Mouse (Mus musculus) hematopoietic stem cell, adult 5-6 weeks (primary cell): ENCODE data around the gene Ptgir. TPM values are rescaled to one million over a fixed set of nuclear protein-coding genes. Genes with fewer than 3 reads are reported as not detected.
A peak's percentile ranks its signal among the peaks of the same experiment; 100 is the strongest.

Experiments
- ATAC-seq, 2 experiments: fragments of 125-278 bp in 1 of 2; replicated peaks in 1 of 2; 2 replicates each; pipeline ENCODE4 v1.8.0; 2016 to 2017; ENCODE audit warnings: inconsistent platforms in 2 of 2, mild to moderate bottlenecking in 2 of 2, moderate number of reproducible peaks in 2 of 2, low read depth in 1 of 2, moderate TSS enrichment in 1 of 2; ENCODE audit not compliant: low FRiP score in 2 of 2, poor library complexity in 2 of 2, severe bottlenecking in 2 of 2, insufficient read depth in 1 of 2, low TSS enrichment in 1 of 2
- total RNA-seq: library from RNA; stranded (forward); fragments of 172-1452, 232-1000 nt; gene quantifications from 2 replicates; pipeline ENCODE4 v1.2.3, GENCODE M21; 2017

Gene Ptgir
- total RNA-seq, 1 experiment from 2014 or later: 1.3 TPM

DNA sequence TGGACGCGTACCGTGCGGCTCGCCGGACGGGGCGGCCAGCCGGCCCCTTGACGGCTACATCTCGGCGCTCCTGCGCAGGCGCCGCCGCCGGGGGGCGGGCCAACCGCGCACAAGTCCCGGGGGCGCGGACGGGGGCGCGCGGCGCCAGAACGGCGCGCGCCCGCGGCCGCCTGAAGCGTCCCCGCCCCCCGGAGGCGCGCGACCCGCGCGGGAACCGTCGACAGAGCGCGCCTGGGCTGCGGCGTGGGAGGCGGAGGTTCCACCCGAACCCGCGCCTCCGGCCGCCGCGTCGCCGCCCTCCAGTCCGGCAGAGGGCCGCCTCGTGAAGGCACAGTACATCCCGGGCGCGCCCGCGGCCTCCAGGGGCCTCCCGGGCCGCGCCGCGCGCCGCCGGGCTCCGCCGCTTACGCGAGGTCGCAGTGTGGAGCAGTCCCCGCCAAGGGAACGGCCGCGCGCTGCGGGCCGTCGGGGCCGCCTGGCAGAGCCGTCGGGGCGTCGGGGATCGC is 21.0 kb upstream of the Ptgir start:
- no peak for ATAC-seq

DNA sequence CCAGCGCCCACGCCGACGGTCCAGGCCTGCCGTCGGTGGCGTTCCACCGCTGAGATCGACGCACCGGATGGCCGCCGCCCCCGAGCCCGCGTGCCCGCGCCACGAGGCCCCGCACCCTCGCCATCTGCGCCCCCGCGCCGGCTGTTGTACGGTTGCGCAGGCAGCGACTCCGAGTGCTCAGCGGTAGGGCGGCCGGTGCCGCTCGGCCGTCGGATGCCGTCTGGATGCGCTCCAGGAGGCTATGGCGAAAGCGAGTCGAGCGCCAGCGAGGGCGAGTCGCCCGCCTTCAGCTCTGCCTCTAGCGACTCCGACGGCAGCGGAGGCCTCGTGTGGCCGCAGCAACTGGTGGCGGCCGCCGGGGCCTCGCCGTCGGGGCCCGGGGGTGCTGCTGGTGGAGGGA is 20.4 kb upstream of the Ptgir start:
- no peak for ATAC-seq

DNA sequence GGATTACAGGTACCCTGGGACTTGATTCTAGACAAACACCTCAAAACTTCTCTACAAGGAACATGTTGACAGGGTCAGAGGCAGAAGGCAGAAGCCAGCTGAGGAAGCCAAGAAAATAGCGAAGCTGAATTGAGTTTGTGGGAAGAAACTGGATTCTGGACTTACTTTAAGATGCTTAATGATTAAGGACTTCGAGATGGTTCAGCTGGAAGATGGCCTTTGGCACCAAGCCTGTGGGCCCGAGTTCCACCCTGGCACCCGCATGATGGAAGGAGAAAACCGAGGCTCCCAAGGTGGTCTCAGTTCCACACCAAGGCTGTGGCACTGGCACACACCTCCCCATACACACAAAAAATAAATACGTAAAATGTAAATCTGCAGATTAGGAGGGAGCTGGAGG is 15.8 kb upstream of the Ptgir start:
- no peak for ATAC-seq

DNA sequence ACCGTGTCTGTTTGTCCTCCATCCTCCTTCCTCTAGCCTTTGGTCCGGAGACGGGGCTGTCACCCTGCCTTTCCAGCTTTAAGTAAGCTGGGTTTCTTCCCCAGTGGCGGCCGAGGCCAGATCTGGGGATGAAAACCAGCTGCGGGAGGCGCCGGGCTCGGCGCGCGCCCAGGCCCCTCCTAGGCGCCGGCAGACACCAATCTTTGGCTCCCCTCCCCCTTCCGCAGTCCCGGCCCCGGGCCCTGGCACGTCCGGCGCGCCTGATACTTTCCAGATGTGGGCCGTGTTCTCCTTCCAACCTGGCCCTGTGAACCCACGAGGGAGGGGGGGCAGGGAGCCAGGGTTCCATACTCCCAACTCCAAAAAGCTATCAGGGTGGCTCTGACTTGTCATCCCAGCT is 15.3 kb upstream of the Ptgir start:
- ATAC-seq: no peak

DNA sequence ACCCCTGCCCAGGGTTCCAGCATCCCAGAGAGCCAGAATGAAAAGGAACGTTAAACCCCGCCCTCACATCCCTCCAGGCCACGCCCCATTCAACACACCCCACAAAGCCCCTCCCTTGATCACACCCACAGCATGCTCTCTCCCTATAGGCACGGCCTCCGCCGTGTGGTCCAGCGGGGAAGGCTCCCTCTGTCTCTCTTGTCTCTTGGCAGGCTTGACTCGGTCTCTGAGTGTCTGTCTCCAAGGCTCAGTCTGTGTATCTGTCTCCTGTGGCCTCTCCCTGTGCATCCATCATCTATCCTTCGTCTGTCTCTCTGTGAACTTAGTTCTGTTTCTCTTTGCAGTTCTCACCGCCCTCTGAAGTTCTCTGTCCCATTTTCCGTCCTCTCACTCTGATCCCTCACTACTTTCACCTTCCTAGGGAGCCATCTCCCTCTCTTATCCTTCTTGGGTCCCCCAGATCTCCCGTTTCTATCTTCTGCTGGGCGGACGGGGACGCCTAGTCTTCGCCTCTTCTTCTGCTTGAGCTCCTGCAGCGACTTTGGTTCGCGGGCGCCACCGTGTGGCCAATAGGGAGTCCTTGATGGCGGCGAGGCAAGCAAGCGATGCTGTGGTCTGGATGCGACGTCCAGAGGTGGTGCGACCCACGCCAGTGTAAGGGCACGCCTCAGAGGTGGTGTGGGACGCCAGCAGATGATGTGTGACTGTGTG is 14.5 kb upstream of the Ptgir start, which contains the start of gene Gng8:
TSS of gene Gng8 (plus strand) at position 146 of the 711 bp plus-strand sequence.
- ATAC-seq: peak; percentile 81 to 87

DNA sequence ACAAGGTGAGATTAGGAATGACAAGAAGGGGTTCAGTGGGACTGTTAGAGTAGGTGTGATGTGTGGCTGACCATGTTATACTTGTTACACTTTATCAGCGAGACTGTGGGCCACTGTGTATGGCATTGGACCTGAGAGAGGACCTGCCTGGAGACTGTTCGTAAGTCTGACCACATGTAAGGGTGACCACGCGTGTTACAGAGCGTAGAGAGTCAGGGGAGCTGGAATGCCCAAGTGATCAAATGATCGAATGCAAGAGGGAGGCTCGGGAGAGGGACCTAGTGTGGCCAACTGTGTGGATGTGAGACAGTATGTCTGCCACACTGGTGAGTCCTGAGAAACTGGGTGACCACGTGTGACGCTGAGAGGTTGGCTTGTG is 13.9 kb upstream of the Ptgir start:
- ATAC-seq: no peak

DNA sequence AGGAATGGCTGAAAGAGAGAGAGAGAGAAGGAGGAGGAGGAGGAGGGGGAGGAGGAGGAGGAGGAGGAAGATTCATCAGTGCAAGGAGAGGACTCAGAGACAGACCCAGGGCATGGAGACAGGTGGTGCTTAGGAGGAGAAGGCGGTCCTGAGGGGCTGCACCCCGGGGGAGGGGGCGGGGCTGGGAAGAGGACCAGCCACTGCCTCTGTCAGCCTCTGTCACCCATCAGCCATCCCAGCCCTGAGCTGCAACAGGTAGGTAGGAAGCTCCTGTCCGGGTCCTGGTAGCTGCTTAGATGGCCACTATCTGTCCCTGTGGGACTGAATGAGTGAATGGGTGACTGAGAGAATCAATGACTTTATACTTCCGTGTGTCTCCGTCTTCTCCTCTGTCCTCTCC is 12.7 kb upstream of the Ptgir start:
- ATAC-seq: no peak

DNA sequence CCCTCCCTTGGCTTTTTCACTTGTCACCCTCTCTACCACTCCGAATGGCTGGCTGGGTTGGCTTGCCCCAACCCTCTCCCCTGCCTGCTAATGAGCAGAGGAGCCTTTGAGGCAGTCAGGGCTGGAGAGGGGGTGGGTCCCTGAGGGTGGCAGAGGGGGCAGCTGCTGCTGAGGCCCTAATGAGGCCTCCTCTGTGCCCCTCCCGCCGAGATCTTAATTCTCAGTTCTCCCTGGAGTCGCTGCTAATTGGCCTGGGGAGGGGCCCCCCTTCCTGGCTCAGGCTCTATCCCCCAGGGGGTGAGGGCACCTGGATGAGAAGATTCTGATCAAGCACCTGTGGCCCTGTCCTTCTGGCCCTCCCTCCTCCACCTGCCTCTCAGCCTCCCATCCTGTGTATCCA is 12.0 kb upstream of the Ptgir start:
- no peak for ATAC-seq

DNA sequence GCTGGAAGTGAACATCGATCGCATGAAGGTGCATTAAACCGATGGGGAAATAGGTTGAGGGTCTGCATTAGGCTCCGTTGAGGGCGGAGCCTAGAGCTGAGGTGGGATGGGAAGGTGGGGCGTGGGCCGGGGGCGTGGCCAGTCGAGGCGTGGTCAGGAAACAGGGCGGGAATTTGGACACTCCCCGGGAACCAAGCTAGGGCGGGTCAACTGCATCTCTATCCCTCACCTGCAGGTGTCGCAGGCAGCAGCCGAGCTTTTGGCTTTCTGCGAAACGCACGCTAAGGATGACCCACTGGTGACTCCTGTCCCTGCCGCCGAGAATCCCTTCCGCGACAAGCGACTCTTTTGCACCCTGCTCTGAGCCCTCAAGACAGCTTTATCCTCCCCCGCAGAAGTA is 11.3 kb upstream of the Ptgir start:
- ATAC-seq: peak; percentile 64 to 67

DNA sequence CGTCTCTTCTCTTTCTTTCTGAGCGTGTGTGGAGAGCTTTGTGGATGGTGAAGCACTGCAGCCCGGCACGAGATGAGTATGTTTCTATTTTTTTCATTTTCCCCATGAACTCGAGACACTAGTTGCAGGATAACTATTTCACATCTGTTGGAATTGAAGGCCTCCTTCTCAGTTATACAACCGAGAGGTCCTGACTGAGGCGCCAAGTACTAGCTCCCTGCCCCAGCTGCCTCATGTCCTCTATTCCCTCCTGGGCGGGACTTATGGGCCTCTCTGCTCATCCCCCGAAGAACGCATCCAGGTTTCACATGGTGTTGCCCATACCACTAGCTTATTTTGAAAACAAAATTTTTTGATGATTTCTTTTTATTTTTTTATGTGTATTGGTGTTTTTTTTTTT is 10.8 kb upstream of the Ptgir start:
- ATAC-seq: no peak

DNA sequence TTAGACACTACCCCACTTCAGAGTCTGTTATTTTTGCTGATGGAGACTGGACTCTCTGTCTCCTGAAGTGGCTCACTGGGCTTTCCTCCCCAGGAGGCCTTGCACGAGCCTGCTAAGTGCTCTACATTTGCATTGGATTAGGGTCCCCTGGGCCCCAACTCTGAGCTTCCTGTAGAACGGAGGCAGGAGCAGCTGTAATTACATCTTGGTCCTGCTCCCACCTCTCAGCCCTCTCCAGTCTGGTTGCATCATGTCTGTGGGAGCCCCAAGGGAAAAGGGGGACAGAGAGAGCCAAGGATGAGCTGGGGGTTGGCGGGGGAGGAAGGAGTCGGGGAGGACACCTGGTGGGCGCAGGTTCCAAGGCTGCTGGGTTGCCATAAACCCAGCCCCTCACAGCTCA is 5.8 kb upstream of the Ptgir start:
- no peak for ATAC-seq

DNA sequence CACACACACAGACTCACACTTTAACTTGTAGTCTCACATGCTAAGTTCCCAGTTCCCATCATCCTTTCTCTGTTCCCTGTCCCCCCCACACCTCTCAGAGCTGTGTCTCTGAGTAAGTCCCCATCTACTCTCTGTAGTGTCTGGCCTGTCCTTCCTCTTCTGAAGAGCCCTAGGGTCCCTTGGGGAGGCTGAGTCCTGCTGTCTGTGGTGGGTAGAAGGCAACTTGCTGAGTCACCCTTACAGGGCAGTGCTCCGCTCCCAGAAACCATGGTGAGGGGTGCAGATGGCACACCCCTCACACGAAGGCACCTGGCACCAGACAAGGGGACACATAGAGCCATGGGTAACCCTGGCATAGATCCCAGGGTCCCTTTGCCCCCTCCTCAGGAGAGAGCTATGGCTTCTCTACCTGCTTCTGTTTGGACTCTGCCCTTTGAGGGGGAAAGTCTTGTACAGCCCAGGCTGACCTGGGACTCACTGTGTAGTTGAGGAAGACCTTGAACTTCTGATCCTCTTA is 2.8 kb upstream of the Ptgir start:
- peak; percentile 33 to 57 for ATAC-seq

DNA sequence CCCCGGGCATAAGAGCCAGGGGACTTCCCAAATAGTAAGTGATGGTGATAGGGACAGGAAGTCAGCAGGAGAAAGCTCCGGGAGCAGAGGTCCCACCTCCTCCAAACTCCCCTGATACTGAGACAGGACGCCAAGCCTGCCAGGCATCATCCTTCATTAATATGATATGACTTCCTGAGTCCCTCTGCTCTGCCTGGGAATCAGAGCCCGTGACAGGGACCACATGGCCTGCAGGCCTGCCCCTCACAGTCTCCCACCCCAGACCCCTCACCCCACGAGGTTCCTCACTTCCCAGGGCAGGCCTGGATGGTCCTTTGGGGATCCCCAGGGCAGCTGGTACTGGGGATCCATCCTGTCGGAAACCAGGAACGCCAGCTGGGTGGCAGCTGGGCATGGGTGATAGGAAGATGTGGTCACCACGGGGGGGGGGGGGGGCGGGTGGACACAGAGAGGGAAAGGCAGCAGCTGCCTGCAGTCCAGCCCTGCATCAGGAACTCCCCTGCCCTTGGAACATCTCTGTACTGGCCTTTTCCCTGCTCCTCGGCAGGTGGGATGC is 2.1 kb upstream of the Ptgir start:
- ATAC-seq: no peak

DNA sequence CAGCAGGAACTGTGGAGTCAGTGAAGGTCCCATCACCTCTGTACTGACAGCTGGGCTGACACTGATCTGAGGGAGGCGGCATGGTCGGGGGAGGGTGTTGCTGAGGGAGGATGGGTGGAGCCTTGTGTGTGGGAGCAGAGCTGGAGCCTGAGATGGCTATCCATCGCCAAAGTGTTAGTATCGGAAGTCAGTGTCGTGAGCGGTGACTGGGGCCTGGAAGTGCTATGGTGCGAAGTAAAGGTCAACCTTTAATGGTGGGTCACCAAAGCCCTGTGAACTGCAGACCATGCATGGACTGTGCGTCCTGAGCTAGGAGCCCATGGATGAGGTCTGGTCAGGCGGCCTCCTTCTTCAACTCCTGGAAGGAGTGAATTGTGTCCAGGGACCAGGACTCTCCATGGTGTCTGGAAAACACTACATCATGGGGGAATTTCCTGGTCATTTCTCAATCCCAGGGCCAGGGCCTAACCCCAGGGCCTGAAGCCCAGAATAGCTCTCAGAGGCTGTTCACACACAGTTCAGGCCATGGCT is 734 bp upstream of the Ptgir start:
- ATAC-seq: no peak

DNA sequence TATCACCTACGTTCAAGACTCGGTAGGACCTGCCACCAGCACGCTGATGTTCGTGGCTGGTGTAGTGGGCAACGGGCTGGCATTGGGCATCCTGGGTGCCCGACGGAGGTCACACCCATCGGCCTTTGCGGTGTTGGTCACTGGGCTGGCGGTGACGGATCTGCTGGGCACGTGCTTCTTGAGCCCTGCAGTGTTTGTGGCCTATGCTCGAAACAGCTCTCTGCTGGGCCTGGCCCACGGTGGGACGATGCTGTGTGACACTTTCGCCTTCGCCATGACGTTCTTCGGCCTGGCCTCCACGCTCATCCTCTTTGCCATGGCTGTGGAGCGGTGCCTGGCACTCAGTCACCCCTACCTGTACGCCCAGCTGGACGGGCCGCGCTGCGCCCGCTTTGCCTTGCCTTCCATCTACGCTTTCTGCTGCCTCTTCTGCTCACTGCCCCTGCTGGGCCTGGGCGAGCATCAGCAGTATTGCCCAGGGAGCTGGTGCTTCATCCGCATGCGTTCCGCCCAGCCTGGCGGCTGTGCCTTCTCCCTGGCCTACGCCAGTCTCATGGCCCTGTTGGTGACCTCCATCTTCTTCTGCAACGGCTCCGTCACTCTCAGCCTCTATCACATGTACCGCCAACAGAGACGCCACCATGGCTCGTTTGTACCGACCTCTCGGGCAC is 734 bp downstream of the Ptgir start:
- no peak for ATAC-seq

DNA sequence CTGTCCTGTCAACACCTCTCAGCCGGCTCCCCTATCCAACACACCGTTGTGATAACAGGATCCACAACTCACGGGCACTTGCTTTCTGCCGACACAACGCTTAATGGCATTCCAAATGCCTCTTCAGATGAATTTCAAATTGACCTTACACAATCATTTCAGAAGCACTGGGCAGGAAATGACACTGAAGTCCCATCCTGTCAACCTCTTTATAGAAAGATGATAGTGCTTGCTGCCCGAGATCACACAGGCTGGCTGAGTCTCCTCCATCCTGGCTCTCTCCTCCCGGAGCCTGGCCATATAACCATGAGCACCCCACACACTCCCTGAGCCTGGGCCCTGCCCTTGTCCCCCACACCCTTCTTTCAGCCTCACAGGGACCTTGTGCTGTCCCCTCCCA is 1.6 kb downstream of the Ptgir start:
- ATAC-seq: no peak

DNA sequence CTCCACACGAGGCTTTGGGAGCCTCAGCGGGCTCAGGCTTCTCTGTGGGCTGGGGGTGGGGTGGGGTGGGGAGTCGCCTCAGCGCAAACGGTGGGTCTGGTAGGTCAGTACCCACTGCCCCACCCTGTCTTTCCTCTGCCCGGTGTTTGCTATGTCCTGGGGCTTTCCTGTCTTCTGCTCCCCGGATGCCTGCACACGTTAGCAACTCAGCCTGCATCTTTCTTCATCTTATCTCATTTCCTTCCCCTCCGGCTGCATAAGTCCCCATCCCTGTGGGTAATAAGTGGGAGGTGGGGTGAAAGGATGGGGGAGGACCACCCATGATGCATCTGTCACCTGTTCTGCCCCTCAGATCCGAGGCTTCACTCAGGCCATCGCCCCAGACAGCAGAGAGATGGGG is 2.1 kb downstream of the Ptgir start:
- peak in 1 of 2 experiments; percentile 12; a peak in 2 of 4 replicates for ATAC-seq

DNA sequence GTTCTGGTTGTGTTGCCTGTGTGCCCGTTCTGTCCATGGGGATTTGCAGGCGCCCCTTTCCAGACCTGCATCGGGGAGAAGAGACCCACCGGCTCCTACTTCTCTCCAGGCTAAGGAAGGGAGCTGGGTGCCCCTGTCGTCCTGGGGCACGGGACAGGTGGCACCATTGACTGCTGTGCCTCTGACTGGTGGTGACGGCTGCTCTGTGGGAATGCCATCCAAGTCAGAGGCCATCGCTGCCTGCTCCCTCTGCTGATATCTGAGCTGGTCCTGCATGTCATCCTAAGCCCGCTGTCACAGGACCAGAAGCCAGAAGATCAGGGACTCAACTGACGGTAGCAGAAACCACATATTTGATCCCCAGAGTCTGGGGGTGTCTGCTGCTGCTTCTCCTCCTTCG is 2.6 kb downstream of the Ptgir start:
- no peak for ATAC-seq
